Mouse (Mus musculus): ENCODE results near the gene Reln.

Reln gene

DNA sequence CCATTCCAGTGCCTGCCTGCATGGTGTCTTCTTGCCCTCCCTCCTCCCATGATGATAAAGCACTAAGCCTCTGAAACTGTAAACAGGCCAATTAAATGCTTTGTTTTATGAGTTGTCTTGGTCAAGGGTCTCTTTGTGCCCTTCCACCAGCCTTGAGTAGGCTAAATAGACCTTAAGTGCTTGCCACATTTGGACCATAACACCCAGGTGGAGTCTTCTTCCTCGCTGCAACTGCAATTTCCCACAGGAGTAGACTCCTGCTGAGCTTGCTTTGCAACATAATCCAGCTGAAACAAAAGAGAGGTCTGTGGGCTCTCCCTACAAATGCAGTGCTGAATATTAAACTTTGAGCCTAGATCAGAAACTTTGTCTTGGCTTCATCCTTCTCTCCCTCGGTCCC is 35.5 kb downstream of the Reln start:
- no peak for DNase-seq (ENCODE audit: inconsistent age in 2 of 2, low spot score in 1 of 2)

GRCm38 (mm10) chr5:22307853-22308252 is 36.6 kb downstream of the Reln start:
- no peak for DNase-seq (ENCODE audit: inconsistent age in 2 of 2, low spot score in 1 of 2)

- DNase-seq (ENCODE audit: inconsistent age in 2 of 2, low spot score in 1 of 2): no peak
These were observed 37.4 kb downstream of the Reln start for GRCm38 (mm10) chr5:22307072-22307471.

DNA sequence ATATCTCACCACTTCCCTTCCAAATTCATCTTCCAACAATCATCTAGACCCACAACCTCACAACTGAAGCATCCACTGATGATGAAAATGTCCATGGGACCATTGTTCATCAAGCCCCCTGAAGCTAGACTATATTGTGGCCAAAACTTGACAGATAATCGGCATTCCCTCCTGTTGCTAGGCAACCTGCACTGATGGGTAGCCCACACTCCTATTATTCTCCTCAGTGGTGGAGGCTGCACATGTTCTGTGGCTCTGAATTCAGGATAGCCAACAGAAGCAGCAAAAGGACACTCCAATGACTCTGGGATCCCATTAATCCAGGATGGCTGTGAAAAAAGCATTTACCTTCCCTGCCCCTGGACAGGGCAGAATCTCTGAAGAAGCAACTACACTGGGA is 40.8 kb downstream of the Reln start:
- no peak for DNase-seq (ENCODE audit: inconsistent age in 2 of 2, low spot score in 1 of 2)

GRCm38 (mm10) chr5:22302309-22302708 is 42.2 kb downstream of the Reln start:
- no peak for DNase-seq (ENCODE audit: inconsistent age in 2 of 2, low spot score in 1 of 2)

- no peak for DNase-seq (ENCODE audit: inconsistent age in 2 of 2, low spot score in 1 of 2)
These were observed 43.7 kb downstream of the Reln start for GRCm38 (mm10) chr5:22300788-22301187.

DNA sequence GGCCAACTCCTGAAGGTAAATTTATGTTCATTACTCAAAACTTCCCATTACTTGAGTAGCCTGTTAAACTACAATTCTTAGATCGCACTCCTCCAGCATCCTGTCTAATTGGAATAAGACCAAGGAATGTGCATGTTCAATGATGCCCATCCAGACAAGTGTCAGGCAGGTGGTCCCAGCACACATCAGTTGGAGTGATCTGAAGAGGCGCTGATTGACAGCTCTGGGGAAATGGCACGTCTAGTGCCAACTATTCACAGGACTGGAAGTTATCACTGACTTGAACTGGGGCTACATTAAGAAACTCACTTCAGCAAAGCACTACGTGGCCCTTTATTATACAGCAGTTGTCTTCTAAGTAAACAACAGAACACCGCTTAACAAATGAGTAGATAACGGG is 44.5 kb downstream of the Reln start:
- no peak for DNase-seq (ENCODE audit: inconsistent age in 2 of 2, low spot score in 1 of 2)

DNA sequence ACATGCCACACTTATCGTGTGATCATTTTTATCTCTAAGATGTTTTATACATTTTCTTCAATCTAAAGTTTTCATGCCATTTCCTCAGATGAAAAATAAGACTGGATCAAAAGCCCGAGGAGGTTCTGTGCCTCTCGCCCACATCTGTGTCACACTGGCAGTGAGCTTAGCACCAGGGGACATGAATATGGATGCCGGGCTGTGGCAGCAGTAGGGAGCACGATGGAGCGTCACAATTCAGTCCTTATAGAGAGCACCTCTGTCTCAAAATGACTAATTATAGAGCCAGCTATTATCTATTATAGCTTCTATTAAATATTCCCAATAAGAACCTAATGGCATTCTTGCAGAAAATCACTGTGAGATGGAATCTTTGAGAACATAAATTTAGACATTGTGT is 49.3 kb downstream of the Reln start:
- no peak for DNase-seq (ENCODE audit: inconsistent age in 2 of 2, low spot score in 1 of 2)

GRCm38 (mm10) chr5:22291409-22291808 is 53.1 kb downstream of the Reln start:
- no peak for DNase-seq (ENCODE audit: inconsistent age in 2 of 2, low spot score in 1 of 2)

DNA sequence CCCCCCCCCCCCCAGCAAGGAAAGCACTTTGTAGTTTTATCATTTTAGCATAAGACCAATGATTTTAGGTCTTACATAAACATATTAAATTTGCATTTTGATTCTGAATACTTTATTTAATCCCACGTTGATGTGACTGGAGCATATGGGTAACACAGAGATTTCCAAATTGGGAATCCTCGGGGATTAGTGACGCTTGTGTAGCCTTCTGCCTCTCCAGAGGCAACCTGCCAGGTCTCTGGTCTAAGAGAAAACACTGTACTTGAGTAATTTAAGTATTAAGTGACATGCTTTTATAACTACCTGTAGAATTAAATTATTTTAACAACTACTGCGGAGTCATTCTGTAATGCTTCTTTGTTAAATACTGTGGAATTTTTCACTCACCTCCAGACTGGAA is 59.1 kb downstream of the Reln start:
- DNase-seq (ENCODE audit: inconsistent age in 2 of 2, low spot score in 1 of 2): no peak

GRCm38 (mm10) chr5:22282141-22282665 is 62.3 kb downstream of the Reln start:
- no peak for DNase-seq (ENCODE audit: inconsistent age in 2 of 2, low spot score in 1 of 2)

GRCm38 (mm10) chr5:22280534-22281164 is 63.9 kb downstream of the Reln start:
- DNase-seq (ENCODE audit: inconsistent age in 2 of 2, low spot score in 1 of 2): no peak

GRCm38 (mm10) chr5:22279201-22279600 is 65.3 kb downstream of the Reln start:
- no peak for DNase-seq (ENCODE audit: inconsistent age in 2 of 2, low spot score in 1 of 2)

- no peak for DNase-seq (ENCODE audit: inconsistent age in 2 of 2, low spot score in 1 of 2)
These were observed 70.4 kb downstream of the Reln start for GRCm38 (mm10) chr5:22274134-22274533.

DNA sequence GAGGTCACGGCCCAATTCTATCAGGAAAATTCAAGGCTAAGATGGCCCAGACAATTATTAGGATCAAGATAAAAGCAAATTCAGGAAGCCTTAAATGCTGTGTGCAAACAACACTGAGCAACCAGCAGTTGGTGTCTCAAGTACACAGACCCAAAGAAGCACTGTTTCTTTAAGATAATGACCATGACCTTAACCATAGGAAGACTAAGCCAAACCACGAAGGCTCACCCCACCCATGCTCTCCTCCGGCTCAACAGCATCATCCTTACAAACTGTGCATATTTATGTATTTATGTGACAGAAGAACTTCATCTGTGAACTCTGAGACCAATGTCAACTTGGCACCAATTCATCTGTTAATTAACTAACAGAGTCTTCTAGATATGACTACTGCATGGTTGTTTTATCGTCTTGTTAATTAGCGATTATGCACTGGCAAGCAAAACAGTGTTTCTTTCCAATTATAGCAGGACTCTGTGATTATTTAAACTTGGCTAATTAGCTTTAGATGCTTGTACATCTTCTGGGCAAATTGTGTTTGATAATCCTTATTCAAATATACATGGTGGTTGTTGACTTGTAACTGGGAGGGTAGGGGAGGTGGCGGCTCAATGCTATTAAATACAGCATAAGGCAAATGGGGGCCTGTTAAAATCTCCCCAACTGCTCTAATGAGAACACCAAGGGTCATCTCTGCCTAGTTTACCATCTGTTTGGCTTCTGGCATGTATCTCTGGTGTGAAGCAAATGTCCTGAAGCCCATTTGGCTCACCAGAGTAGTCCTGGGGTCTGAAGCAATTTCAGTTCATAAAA is 77.8 kb downstream of the Reln start:
- DNase-seq (ENCODE audit: inconsistent age in 2 of 2, low spot score in 1 of 2): no peak

- DNase-seq (ENCODE audit: inconsistent age in 2 of 2, low spot score in 1 of 2): no peak
These were observed 82.1 kb downstream of the Reln start for GRCm38 (mm10) chr5:22262351-22262765.

DNA sequence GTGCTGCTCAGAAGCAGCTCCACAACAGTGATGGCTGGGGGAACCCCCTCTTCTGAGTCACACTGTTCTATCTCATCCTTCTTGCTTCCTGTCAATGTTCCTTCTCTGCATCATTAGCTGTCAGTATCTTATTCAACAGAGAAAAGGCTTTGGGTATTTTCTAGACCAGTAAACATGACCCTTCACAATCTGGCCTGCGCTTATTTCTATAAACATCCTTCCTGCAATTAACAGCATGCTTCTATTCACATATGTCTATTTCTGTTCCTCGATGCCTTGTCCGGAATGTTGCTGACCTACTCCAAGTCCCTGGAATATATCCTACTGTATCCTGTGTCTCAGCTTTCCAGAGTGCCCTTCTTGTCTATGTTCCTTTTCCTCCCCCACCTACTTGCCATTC is 89.2 kb downstream of the Reln start:
- DNase-seq (ENCODE audit: inconsistent age in 2 of 2, low spot score in 1 of 2): no peak

- no peak for DNase-seq (ENCODE audit: inconsistent age in 2 of 2, low spot score in 1 of 2)
These were observed 90.6 kb downstream of the Reln start for GRCm38 (mm10) chr5:22253910-22254309.

DNA sequence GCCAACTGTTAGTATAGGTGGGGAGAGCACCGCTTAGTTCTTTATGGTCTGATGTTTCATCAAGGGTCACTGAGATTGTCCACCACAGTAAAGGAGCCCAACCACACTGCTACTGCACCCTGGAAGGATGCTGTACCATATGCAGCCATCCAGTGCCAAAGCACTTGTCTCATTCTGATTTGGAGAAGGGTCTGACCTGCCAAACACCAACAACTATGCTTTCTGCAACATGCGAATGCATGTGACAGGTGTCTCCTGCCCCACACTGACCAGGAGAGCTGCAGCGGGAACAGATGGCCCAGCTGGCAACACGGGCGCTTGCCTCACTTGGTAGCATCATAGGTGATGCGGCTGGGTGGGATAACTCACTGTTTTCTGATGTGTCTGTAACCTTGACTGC is 91.2 kb downstream of the Reln start:
- DNase-seq (ENCODE audit: inconsistent age in 2 of 2, low spot score in 1 of 2): no peak

GRCm38 (mm10) chr5:22247850-22248249 is 96.7 kb downstream of the Reln start:
- DNase-seq (ENCODE audit: inconsistent age in 2 of 2, low spot score in 1 of 2): no peak

DNA sequence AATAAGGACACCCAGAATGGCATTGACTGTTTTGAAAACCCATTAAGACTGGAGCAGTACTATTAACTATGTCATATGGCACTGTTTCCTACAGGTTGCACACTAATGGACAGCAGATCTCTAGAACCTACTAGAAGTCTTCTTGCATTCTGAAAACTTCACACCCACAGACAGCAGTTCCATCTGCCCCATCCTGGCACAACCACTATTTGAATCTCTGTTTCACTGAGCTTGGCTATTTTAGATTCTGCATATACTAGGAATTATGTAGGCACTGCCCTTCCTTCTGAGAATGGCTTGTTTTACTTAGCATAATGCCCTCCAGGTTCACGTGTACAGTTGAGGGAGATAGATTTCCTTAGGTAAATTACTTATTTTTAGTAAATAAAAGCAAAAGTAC is 99.4 kb downstream of the Reln start:
- DNase-seq (ENCODE audit: inconsistent age in 2 of 2, low spot score in 1 of 2): no peak

DNA sequence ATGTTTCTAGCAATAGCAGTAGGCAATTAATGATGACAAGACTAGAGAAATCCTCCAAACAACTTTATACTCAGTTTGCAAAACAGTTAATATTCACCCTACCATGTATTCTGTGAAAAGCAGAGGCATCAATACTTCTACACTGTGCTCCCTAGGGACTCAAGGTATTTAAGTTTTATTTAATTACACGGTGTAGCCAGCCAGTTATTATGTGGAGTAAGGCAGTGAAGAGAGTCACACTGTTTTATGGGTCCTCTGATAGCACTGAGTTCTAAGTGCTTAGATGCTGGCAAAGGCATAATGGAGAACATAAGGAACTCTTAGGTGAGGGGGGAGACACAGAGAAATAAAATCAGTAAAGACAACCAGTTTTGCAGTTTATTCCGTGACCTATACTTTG is 101.0 kb downstream of the Reln start:
- DNase-seq (ENCODE audit: inconsistent age in 2 of 2, low spot score in 1 of 2): no peak

DNA sequence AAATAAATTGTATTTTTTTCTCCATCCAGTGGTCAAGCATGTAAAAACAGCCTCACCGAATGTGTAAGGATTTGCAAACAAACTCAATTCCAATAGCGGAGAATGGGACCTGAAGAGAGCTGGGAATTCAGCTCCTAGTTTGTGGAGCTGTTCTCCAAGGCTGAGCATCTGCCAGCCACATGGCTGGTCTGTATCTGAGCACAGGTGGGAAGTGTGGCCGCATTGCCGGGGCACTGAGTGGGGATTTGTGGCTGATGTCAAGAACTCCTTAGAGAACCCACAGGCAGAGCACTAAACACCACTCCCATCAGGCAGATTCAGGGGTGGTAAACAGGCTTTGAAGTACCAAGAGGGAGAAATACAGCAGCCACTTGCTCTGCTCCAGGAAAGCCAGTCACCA is 102.9 kb downstream of the Reln start:
- DNase-seq (ENCODE audit: inconsistent age in 2 of 2, low spot score in 1 of 2): no peak
